Mouse (Mus musculus): Measurements from ENCODE around the gene Cux1.

GRCm38 (mm10) chr5:136292361-136292760, 274.9 kb downstream of the Cux1 start:
- TF ChIP-seq CTCF (IDR thresholded peaks at IDR 0.05; ENCODE audit: extremely low read depth, insufficient read depth, insufficient read length, insufficient replicate concordance) (no peak), POLR2A (IDR thresholded peaks at IDR 0.05; ENCODE audit: low read depth, low read length) (no peak)
